Mouse (Mus musculus) liver, embryonic 13.5 days (tissue): Measurements from ENCODE around the gene Nppc. TPM values are rescaled to one million over a fixed set of nuclear protein-coding genes. Genes with fewer than 3 reads are reported as not detected.

Experiments used
- ATAC-seq: fragments of 200-750 bp; cut with Nextera tagmentation; 2 replicates; pipeline ENCODE4 v1.8.0; 2017; ENCODE audit warnings: low read depth, mild to moderate bottlenecking, moderate number of reproducible peaks, moderate library complexity
- DNase-seq: peaks from one replicate; pipeline ENCODE4 v3.0.0; 2022
- H3K27ac ChIP-seq: fragments of 300-500 bp; sonication (generic); 2 replicates; pipeline ENCODE4 v1.5.1; 2015; ENCODE audit warnings: moderate library complexity, mild to moderate bottlenecking, inconsistent platforms
- H3K27me3 ChIP-seq: fragments of 300-500 bp; sonication (generic); 2 replicates; pipeline ENCODE4 v1.6.1; 2015; ENCODE audit warnings: mild to moderate bottlenecking, inconsistent platforms
- H3K36me3 ChIP-seq: fragments of 300-500 bp; sonication (generic); 2 replicates; pipeline ENCODE4 v1.6.1; 2015; ENCODE audit warnings: mild to moderate bottlenecking, inconsistent platforms
- H3K4me1 ChIP-seq: fragments of 300-500 bp; sonication (generic); replicated peaks from 2 replicates; pipeline ENCODE4 v1.6.1; 2015; ENCODE audit warnings: inconsistent platforms
- H3K4me2 ChIP-seq: fragments of 300-500 bp; sonication (generic); 2 replicates; pipeline ENCODE4 v1.6.1; 2015; ENCODE audit warnings: inconsistent platforms, mild to moderate bottlenecking, moderate library complexity
- H3K4me3 ChIP-seq: fragments of 300-500 bp; sonication (generic); replicated peaks from 2 replicates; pipeline ENCODE4 v1.5.1; 2015; ENCODE audit warnings: mild to moderate bottlenecking, inconsistent platforms
- H3K9ac ChIP-seq: fragments of 300-500 bp; sonication (generic); 2 replicates; pipeline ENCODE4 v1.6.1; 2015; ENCODE audit warnings: mild to moderate bottlenecking, inconsistent platforms
- H3K9me3 ChIP-seq: fragments of 300-500 bp; sonication (generic); replicated peaks from 2 replicates; pipeline ENCODE4 v1.6.1; 2016; ENCODE audit warnings: inconsistent platforms
- WGBS: fragments of 180-500 bp; shearing (Covaris S2); methylation state at CpG from one replicate; pipeline ENCODE4 v1.1.7; 2015; ENCODE audit not compliant: insufficient replicate concordance; 5-methylcytosine and 5-hydroxymethylcytosine counted together
- polyA plus RNA-seq: library from polyadenylated mRNA; unstranded; fragments of >200 nt; fragmentation: Nextera tagmentation; extraction: Ambion mirVana; gene quantifications from 2 replicates; pipeline ENCODE4 v1.2.1, GENCODE M21; 2015

The Nppc gene
- polyA plus RNA-seq, 1 experiment from 2014 or later, result not detected

GRCm38 (mm10) chr1:86650272-86650671 lies 20.1 kb downstream of the Nppc start:
- H3K9me3 ChIP-seq, result no peaks in the 10 kb centered on the region
- H3K9ac ChIP-seq, result no peak overlapping the region
- H3K27me3 ChIP-seq, result no peaks in the 10 kb centered on the region; the same call in 1 of the 2 replicates
- ATAC-seq, result no peak
- DNase-seq, result peak; percentile 40
- H3K27ac ChIP-seq, result no peak overlapping the region
- H3K4me2 ChIP-seq, result no peak overlapping the region
- H3K36me3 ChIP-seq, result no peaks in the 10 kb centered on the region
- H3K4me3 ChIP-seq, result no peak overlapping the region
- no peaks in the 10 kb centered on the region for H3K4me1 ChIP-seq
- WGBS, result 13% methylated on average over 6 of the region's 6 CpGs

- no peak overlapping the region for H3K27ac ChIP-seq
- H3K9me3 ChIP-seq, result no peaks in the 10 kb centered on the region
- H3K27me3 ChIP-seq, result peaks cover 5% of the 10 kb centered on the region
- H3K4me2 ChIP-seq, result no peak overlapping the region
- H3K4me1 ChIP-seq, result no peaks in the 10 kb centered on the region
- no peak overlapping the region for H3K9ac ChIP-seq
- DNase-seq, result no peak
- WGBS, result 59% methylated on average over 2 of the region's 2 CpGs
- no peak for ATAC-seq
- H3K4me3 ChIP-seq, result no peak overlapping the region
- no peaks in the 10 kb centered on the region for H3K36me3 ChIP-seq
These were observed 22.9 kb downstream of the Nppc start for GRCm38 (mm10) chr1:86647517-86647916.

- Histone ChIP-seq H3K27me3 (peaks cover 5% of the 10 kb centered on the region), H3K4me2 (no peak overlapping the region), H3K9me3 (no peaks in the 10 kb centered on the region), H3K4me3 (no peak overlapping the region), H3K9ac (no peak overlapping the region), H3K4me1 (no peaks in the 10 kb centered on the region), H3K27ac (no peak overlapping the region), H3K36me3 (no peaks in the 10 kb centered on the region)
- 46% methylated on average over 13 of the region's 13 CpGs for WGBS
- no peak for ATAC-seq
- no peak for DNase-seq
These were observed 27.1 kb downstream of the Nppc start for GRCm38 (mm10) chr1:86643101-86643809.

- Histone ChIP-seq H3K9me3 (no peaks in the 10 kb centered on the region), H3K36me3 (no peaks in the 10 kb centered on the region), H3K4me3 (no peak overlapping the region), H3K9ac (no peak overlapping the region), H3K27me3 (no peaks in the 10 kb centered on the region), H3K4me1 (0 out of 2 replicates have a peak, but pooled peaks cover 5% of the 10 kb centered on the region), H3K27ac (no peak overlapping the region), H3K4me2 (no peak overlapping the region)
- ATAC-seq (no peak), DNase-seq (no peak)
- 46% methylated on average over 6 of the region's 6 CpGs for WGBS
These were observed 35.5 kb downstream of the Nppc start for GRCm38 (mm10) chr1:86634751-86635359.

GRCm38 (mm10) chr1:86633840-86634750 lies 36.3 kb downstream of the Nppc start:
- Histone ChIP-seq H3K4me1 (0 out of 2 replicates have a peak, but pooled peaks cover 5% of the 10 kb centered on the region), H3K27ac (no peak overlapping the region), H3K27me3 (no peaks in the 10 kb centered on the region), H3K4me3 (no peak overlapping the region), H3K4me2 (no peak overlapping the region), H3K9me3 (no peaks in the 10 kb centered on the region), H3K9ac (no peak overlapping the region), H3K36me3 (no peaks in the 10 kb centered on the region)
- ATAC-seq (no peak), DNase-seq (no peak)
- WGBS, result 59% methylated on average over 7 of the region's 7 CpGs

- no peaks in the 10 kb centered on the region for H3K9me3 ChIP-seq
- H3K36me3 ChIP-seq, result no peaks in the 10 kb centered on the region
- peak overlapping the region; percentile 34; the same call in 1 of the 2 replicates for H3K27ac ChIP-seq
- H3K4me3 ChIP-seq, result no peak overlapping the region
- H3K27me3 ChIP-seq, result no peaks in the 10 kb centered on the region
- H3K9ac ChIP-seq, result no peak overlapping the region
- ATAC-seq (peak; percentile 51; the same call in 1 of the 2 replicates), DNase-seq (no peak)
- H3K4me1 ChIP-seq, result 0 out of 2 replicates have a peak, but pooled peaks cover 5% of the 10 kb centered on the region
- no peak overlapping the region for H3K4me2 ChIP-seq
- 50% methylated on average over 3 of the region's 3 CpGs for WGBS
These were observed 36.9 kb downstream of the Nppc start for GRCm38 (mm10) chr1:86633434-86633833.

GRCm38 (mm10) chr1:86632732-86633380 lies 37.5 kb downstream of the Nppc start:
- no peaks in the 10 kb centered on the region for H3K36me3 ChIP-seq
- H3K4me2 ChIP-seq, result no peak overlapping the region
- WGBS, result 54% methylated on average over 6 of the region's 6 CpGs
- H3K4me3 ChIP-seq, result no peak overlapping the region
- 0 out of 2 replicates have a peak, but pooled peaks cover 5% of the 10 kb centered on the region for H3K4me1 ChIP-seq
- no peaks in the 10 kb centered on the region for H3K9me3 ChIP-seq
- DNase-seq, result no peak
- no peak overlapping the region for H3K9ac ChIP-seq
- H3K27me3 ChIP-seq, result no peaks in the 10 kb centered on the region
- H3K27ac ChIP-seq, result peak overlapping the region; percentile 34; the same call in 1 of the 2 replicates
- no peak for ATAC-seq

- 60% methylated on average over 4 of the region's 4 CpGs for WGBS
These were observed 39.8 kb downstream of the Nppc start for GRCm38 (mm10) chr1:86630527-86630926.

GRCm38 (mm10) chr1:86629936-86630335 lies 40.4 kb downstream of the Nppc start:
- Histone ChIP-seq H3K4me3 (no peak overlapping the region), H3K36me3 (no peaks in the 10 kb centered on the region), H3K27me3 (no peaks in the 10 kb centered on the region), H3K9me3 (no peaks in the 10 kb centered on the region), H3K27ac (no peak overlapping the region), H3K9ac (no peak overlapping the region), H3K4me1 (0 out of 2 replicates have a peak, but pooled peaks cover 5% of the 10 kb centered on the region), H3K4me2 (no peak overlapping the region)
- DNase-seq (no peak), ATAC-seq (no peak)
- 48% methylated on average over 4 of the region's 4 CpGs for WGBS

More at GRCm38 (mm10) chr1:86630527-86630926, 39.8 kb downstream of the Nppc start:
- ATAC-seq, result no peak
- no peak overlapping the region for H3K4me2 ChIP-seq
- no peak overlapping the region for H3K27ac ChIP-seq
- no peaks in the 10 kb centered on the region for H3K27me3 ChIP-seq
- no peak overlapping the region for H3K4me3 ChIP-seq
- no peak overlapping the region for H3K9ac ChIP-seq
- 0 out of 2 replicates have a peak, but pooled peaks cover 5% of the 10 kb centered on the region for H3K4me1 ChIP-seq
- no peak for DNase-seq
- H3K36me3 ChIP-seq, result no peaks in the 10 kb centered on the region
- no peaks in the 10 kb centered on the region for H3K9me3 ChIP-seq

- H3K36me3 ChIP-seq, result no peaks in the 10 kb centered on the region
- no peak overlapping the region for H3K4me2 ChIP-seq
- no peak overlapping the region for H3K4me3 ChIP-seq
- no peaks in the 10 kb centered on the region for H3K27me3 ChIP-seq
- H3K4me1 ChIP-seq, result no peaks in the 10 kb centered on the region
- ATAC-seq, result no peak
- H3K9ac ChIP-seq, result no peak overlapping the region
- no peaks in the 10 kb centered on the region for H3K9me3 ChIP-seq
- H3K27ac ChIP-seq, result no peak overlapping the region
- no peak for DNase-seq
- 63% methylated on average over 3 of the region's 3 CpGs for WGBS
These were observed 42.1 kb downstream of the Nppc start for GRCm38 (mm10) chr1:86628270-86628669.
